Mouse (Mus musculus) E14TG2a.4 (cell line): Measurements from ENCODE around the gene Cacng8.

ENCODE experiments used
- CTCF ChIP-seq: conservative IDR thresholded peaks from 2 replicates; pipeline ENCODE4 v1.5.1; 2014; ENCODE audit warnings: low read length
- NANOG ChIP-seq: IDR thresholded peaks from 2 replicates; pipeline ENCODE4 v1.6.1; 2014; ENCODE audit warnings: borderline replicate concordance, low read length, mixed read lengths
- POU5F1 ChIP-seq: IDR thresholded peaks from 2 replicates; pipeline ENCODE4 v1.6.1; 2014; ENCODE audit warnings: low read length, borderline replicate concordance

DNA sequence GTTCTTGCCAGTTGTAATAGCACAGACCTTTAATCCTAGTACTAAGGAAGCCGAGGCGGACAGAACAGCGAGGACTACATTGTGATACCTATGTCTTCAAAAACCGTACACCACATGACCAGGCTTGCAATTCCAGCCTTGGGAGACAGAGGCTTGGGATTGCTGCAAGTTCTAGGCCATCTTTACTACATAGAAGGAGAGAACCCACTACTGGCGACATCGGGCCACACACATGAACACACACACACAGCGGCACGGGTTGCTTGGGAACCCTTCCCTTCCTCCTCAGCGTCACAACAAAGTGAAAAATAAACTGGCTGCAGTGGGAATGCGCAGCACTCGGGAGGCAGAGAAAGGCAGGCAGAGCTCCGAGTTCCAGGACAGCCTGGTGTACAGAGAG, 22.2 kb upstream of the Cacng8 start:
- no peak for TF ChIP-seq CTCF
- TF ChIP-seq NANOG = no peak
- no peak for TF ChIP-seq POU5F1
